Mouse (Mus musculus): ENCODE data around the gene Pter.

DNA sequence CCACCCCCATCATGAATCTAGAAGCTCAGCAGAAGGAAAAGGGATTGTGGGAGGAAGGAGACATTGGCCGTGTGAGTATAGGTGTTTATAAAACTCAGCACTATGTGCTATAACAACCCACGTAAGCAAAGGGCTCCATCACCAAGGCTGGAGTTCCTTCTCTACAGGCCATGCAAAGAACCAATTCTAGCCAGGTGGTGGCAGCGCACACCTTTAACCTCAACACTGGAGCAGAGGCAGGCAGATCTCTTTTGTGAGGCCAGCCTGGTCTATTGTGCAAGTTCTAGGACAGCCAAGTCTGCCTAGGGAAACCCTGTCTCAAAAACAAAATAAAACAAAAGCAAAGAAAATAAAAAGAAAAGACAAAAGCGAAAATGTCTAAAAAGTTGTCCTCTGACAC is 115.9 kb downstream of the Pter start:
- TF ChIP-seq CTCF (IDR thresholded peaks at IDR 0.05) (no peak), EP300 (IDR thresholded peaks at IDR 0.05) (no peak)

Measured in lung, postnatal 0 days (tissue).